Mouse (Mus musculus): Measurements from ENCODE around the gene Plekhg4.

Plekhg4 gene

DNA sequence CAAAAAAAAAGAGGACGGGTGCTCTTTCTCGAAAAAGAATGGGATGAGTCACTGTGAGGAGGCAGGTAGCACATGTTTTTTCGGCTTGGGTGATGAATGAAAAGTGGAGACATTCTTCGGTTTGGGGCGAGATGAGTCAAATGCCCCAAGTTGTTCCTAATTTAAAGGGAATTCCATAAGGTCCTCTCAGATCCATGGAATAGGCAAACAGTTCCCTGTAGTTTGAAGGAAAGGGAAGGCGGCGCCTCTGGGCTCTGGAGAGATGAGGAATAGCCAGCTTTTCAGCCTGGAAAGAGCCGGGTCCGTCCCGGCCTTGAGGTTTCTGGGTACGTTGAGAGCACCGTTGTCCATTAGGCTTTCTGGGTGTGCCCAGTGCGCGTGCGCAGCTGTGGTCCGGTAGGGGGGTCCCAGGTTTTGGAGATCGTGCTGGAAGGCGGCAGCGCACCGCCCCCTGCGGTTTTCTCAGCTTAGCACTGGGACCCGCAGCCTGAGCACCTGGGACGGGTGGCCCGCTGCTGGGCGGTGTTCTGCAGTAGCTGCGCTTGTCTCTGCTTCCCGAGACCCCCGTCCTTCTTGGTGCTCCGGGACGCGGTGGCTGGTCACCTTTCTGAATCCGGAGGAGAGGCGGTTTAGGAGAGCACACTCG, 24.5 kb upstream of the Plekhg4 start, which contains the start of gene Slc9a5:
Slc9a5 (plus strand) TSS at position 394 of the 646 bp plus-strand sequence.
- in situ Hi-C loops (cut with MboI, MseI): loop anchor here (25.0 kb wide), 1 partner anchor 714 kb away; the partner anchor contains the start of gene Nfatc3

DNA sequence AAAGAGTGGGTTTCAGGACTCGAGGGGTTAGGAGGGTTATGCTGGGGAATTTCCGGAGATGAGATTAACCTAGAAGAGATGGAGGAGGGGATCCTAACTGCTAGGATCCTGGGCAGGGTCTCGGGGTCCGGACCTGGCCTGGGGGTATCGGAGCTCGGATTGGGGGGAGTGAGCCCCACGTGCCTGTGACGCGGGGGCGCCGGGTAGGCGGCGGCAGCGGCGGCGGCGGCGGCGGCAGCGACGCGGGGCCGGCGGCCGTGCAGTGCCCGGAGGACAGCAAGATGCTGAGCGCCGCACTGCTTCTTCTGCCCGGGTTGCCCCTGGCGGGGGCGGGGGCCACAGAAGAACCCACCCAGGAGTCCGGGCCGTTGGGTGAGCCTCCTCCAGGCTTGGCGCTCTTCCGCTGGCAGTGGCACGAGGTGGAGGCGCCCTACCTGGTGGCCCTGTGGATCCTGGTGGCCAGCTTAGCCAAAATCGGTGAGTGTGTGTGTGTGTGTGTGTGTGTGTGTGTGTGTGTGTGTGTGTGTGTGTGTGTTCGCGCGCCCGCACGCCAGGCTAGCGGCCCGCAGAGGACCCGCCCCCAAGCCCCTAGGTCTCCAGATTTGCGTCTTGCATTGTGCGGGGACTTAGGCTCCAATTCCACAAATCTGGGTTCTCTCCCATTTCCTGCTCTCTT, 23.8 kb upstream of the Plekhg4 start:
- in situ Hi-C loops (cut with MboI, MseI): loop anchor here (25.0 kb wide), 1 partner anchor 713 kb away; the partner anchor contains the start of gene Nfatc3

DNA sequence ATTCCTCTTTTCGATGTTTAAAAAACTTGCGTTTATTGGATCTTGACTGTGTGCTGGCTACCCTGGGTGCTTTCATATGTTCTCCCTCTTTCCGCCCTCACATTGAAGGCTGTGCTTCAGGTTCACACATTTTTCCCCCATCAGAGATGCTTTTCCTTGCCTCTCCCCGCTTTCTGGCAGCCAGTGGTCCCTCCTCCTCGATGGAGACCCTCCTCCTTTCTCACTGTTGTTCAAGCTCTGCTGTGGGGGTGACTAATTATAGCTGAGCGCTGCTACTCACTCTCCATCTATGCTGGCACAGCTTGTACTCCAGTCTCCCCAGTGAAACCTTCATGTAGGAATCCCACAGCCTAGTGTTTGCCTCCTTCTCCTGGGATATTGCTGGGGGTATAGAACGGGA, 22.9 kb upstream of the Plekhg4 start:
- in situ Hi-C loops (cut with MboI, MseI): no loop called here

DNA sequence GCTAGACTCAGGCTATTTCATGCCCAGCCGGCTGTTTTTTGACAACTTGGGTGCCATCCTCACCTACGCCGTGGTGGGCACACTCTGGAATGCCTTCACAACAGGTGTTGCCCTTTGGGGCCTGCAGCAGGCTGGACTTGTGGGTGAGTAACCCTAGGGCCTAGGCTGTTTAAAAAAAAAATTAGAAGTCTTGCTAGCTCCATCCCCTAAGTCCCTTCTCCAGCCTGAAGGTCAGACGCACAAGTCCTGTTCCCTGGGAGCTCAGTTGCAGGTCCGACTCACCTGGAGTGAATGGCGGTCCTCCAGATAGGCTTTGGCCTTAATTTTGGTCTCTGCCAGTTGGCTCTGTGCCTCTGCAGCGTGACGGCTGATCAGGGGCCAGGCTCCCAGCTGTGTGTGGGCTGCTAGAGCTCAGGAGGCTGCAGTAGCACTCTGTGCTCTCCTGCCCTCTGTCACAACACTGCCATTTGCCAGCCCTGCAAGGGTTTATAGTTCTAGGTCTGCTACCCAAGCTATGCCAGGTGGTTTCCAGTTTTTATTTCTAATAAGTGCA, 19.4 kb upstream of the Plekhg4 start:
- in situ Hi-C loops (cut with MboI, MseI): no loop called here

DNA sequence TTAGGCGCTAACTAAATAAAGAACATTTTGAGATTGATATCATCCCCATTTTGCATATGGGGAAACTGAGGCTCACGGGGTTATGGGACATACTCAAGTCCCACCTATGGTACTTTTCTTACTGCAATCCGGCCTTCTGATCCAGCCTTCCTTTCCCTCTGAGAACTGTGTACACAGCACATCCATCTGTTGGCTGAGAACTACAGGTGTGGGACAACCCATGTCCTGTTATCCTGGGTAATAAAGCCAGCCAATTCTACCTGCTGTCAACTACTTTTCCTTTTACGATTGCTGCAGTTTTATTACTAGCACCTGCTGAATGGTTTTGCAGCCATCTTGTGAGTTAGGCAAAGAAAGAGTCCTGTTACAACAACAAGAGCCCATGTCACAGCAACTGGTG, 18.5 kb upstream of the Plekhg4 start:
- in situ Hi-C loops (cut with MboI, MseI): no loop called here

DNA sequence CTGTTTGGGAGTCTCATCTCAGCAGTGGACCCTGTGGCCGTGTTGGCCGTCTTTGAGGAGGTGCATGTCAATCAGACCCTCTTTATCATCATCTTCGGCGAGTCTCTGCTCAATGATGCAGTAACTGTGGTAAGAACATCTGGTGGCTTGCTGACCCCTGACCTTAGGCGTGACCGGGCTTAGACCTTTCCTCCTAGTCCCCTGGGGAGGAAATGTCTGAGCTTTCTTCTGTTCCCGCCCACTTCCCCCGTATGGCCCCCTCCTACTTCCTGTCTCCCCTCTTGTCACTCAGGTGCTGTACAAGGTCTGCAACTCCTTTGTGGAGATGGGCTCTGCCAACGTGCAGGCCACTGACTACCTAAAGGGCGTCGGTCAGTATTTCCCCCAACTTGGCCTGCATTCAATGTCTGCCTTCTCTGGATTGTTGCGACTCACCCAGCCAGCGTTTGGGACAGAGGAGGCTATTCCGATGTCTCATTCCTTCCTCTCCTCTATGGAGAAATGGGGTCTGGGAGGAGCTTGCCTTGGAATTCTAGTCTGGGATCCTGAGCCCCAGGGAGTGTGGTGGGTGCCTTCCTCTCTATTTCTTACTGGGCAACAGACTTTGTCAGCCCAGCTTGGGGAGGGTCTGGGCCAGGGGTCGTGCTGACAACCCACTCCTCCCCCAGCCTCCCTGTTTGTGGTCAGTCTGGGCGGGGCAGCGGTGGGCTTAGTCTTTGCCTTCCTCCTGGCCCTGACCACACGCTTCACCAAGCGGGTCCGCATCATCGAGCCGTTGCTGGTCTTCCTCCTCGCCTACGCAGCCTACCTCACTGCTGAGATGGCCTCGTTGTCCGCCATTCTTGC, 17.7 kb upstream of the Plekhg4 start:
- in situ Hi-C loops (cut with MboI, MseI): no loop called here

DNA sequence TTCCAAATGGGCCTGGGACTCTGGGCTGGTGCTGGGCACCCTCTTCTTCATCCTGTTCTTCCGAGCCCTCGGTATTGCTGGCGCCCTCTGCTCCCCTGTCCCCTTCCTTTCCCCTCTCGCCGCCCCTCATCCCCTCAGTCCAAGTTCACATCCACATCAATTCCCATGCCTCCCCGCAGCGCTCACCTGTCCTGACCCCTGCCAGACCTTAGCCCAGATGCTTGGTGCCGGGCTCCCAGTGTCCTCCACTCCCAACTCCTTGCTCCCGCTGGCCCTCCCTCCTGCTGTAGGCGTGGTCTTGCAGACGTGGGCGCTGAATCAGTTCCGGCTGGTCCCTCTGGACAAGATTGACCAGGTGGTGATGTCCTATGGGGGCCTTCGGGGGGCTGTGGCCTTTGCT, 16.4 kb upstream of the Plekhg4 start:
- in situ Hi-C loops (cut with MboI, MseI): no loop called here

DNA sequence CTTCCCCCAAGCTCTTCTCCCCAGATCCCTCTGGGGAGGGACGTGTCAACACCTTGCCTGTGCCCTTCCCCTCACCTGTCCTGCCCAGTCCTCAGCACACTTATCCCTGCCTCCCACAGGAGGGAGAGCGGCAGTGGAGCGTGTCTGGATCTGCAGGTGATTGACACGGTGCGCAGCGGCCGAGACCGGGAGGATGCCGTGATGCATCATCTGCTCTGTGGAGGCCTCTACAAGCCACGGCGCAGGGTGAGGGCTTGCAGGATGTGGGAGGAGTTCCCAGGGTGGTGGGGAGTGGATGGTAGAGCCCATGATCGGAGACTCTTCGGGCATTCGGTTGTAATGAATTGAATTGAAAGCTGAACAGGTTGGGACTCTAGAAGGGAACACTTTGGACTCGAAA, 13.9 kb upstream of the Plekhg4 start:
- in situ Hi-C loops (cut with MboI, MseI): no loop called here

DNA sequence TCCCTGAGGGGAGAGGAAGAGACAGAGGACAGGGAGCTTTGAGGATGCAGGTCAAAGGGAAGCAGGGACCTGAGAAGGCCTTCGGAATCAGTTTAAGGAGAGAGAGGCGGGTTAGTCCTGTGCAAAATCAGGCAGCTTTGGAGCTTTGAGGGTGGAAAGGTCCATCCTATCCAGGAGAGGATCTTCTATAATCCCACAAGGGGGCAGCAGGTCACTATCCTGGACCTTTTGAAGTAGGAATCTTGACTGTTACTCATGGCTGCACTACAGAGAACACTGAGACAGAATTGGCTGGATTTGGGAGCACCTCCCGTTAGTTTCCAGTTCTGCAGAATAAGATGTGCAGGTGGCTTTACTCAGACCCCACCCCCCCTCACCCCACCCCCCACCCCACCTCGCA, 13.4 kb upstream of the Plekhg4 start:
- in situ Hi-C loops (cut with MboI, MseI): no loop called here

DNA sequence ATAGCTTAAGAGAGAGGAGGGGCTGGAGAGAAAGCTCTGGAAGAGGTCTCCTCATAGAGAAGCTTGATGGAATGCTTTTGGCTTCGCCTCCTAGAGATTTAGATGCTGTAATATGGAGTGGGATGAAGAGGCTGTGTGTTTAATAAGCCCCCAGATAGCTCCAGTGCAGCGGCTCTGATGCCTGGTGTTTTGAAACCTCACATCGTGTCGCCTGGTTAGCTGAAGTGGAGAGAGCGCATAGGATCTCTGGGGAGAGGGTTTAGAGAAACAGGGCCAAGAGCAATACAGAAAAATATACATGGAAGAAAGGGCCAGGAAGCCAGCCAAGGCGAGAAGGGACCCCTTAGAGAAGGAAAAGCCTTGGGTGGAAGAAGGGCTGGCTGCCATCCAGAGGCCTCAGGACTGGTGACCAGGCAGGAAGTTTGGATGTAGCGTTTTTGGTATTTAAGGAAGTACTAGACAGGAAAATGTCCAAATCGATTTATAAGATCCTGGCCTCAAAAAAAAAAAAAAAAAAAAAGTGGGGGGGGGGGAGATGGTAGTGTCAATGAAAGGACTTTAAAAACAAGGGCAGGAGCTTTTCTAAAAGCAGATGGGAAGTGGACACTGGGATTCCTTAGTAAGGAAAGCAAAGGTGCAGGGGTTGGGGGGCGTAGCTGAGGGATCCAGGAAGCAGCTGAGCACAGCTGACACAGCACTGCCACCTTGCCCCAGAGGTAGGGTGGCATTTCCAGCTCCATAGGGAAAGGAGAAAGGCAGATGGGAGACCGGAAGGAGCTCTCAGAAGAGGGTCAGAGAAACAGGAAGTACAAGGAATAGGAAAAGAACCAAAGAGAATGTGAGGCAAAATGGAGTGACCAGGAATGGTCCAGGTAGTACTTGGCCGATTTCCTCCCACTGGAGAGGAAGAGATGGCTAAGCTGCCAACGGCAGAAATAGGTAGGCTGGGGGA, 11.0 kb upstream of the Plekhg4 start:
- in situ Hi-C loops (cut with MboI, MseI): no loop called here

DNA sequence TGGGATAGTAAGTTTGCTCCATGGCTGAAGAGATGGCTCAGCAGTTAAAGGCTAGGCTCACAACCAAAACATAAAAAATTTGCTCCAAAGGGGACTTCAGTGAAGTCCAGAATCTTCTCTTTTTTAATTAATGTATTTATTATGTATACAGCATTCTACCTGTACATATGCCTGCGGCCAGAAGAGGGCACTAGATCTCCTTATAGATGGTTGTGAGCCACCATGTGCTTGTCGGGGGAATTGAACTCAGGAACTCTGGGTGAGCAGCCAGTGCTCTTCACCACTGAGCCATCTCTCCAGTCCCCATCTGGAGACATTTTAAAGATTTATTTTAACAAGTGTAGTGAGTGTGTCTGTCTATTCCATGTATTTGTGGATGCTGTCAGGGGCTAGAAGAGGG, 6.0 kb upstream of the Plekhg4 start:
- in situ Hi-C loops (cut with MboI, MseI): no loop called here

DNA sequence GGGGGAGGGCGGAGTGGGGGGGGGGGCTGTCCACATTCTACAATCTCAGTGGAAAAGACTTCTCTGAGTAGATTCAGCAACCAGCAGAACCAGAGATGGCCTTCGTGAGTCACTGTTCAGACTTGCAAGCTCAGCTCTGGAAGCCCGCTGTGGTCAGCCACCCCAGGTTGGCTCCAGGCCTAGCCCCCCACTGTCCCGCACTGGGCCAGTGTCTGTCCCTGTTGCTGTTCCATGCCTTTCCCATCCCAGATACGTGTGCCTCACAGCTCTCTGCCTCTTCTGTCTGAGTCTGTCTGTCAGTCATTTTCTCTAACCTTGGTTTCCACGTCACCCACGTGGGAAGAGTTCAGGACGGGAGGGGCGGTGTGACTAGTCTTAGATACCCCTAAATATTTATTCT, 601 bp upstream of the Plekhg4 start:
- in situ Hi-C loops (cut with MboI, MseI): no loop called here

DNA sequence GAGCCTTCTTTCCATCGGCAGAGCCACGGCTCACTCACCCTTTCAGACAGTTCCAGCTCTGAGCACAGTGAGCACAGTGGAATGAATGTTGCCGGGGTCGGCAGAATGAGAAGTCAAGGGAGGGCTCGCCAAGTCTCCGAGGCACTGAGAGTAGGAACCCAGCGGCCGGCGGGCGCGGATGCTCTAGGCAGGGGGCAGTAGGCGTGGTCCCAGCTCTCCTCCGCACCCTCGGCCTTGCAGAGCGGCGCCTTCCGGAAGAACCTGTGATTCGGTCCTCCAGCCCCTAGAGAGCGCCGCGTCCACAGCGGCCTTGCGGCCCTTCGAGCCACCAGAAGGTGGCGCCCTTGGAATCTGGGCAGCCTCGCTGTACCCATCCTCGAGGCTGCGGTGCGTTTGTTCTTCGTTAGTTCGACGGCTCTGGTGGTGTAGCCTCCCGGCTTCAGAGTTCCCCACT, 1.5 kb downstream of the Plekhg4 start:
- in situ Hi-C loops (cut with MboI, MseI): no loop called here

DNA sequence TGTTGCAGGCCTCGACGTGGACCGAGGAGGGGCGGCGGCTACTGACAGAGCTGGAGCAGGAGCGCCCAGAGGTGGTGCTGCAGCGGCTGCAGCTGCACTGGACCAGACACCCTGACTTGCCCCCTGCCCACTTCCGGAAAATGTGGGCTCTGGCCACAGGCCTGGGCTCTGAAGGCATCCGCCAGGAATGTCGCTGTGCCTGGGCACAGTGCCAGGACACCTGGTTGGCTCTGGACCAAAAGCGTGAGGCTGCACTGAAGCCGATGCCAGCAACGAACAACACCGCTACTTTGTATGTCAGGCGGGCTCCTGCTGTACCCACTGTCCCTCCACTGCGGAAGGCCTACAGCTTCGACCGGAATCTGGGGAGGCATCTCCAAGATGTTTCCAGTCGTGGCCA, 5.6 kb downstream of the Plekhg4 start:
- in situ Hi-C loops (cut with MboI, MseI): no loop called here

DNA sequence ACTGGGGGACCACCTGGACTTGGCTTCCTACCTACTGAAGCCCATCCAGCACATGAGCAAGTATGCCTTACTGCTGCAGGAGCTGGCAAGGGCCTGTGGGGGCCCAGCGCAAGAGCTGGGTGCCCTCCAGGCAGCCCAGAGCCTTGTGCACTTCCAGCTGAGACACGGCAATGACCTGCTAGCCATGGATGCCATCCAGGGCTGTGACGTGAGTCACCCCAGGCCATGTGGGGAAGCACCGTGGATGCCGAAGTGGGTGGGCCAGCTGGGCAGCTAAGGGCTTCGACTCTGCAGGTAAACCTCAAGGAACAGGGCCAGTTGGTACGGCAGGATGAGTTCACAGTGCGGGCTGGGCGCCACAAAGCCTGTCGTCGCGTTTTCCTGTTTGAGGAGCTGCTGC, 7.2 kb downstream of the Plekhg4 start:
- in situ Hi-C loops (cut with MboI, MseI): no loop called here

DNA sequence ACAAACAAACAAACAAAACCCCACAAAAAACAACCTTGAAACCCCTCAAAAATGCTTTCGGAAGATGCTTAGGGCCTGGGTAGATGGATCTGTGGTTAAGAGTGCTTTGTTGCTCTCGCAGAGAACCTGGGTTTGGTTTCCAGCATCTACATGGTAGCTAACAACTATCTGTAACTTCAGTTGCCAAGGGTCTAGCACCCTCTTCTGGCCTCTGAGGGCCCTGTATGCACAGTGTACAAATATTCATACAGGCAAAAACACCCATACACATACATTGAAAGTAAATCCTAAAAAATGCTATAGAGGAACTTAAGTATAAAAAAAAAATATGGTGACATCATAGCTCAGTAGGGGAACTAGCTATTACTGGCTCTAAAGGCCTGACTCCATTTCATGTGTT, 11.0 kb downstream of the Plekhg4 start:
- in situ Hi-C loops (cut with MboI, MseI): no loop called here

DNA sequence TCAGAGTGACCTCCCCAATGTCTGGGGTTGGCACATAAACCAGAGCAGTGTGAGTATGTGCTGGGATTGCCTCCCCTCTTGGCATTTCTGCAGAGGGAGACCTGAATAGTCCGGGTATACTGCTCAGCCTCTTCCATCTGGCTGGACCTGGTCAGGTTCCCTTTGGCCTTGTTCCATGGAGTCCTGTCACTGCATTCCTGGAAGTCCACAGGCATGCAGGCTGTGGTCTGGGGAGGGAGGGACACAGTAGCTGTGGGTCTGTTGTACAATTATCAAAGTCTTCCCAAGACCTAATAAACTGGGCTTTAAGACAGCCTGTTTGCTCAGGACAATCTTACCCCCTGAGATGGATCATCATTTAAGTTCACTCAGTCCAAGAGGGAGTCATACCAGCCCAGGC, 14.1 kb downstream of the Plekhg4 start:
- in situ Hi-C loops (cut with MboI, MseI): no loop called here

DNA sequence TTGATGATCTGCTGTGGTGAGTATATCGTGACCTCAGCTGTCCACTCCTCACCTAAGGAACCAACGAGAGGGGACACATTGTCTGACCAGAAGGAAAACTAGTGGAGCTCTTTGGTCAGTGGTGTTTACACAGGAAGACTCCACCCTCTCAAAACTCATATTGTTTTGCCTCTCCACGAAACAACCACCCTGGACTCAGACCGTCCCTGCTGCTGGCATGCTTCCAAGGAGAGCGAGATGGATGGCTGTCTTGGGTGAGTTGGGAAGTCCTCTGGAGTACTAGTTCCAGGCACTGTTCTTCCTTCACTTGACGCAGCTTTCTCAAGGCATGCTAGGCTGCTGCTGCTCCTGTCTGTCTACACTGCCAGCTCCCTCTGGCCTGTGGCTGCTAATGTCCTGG, 16.0 kb downstream of the Plekhg4 start:
- in situ Hi-C loops (cut with MboI, MseI): no loop called here

DNA sequence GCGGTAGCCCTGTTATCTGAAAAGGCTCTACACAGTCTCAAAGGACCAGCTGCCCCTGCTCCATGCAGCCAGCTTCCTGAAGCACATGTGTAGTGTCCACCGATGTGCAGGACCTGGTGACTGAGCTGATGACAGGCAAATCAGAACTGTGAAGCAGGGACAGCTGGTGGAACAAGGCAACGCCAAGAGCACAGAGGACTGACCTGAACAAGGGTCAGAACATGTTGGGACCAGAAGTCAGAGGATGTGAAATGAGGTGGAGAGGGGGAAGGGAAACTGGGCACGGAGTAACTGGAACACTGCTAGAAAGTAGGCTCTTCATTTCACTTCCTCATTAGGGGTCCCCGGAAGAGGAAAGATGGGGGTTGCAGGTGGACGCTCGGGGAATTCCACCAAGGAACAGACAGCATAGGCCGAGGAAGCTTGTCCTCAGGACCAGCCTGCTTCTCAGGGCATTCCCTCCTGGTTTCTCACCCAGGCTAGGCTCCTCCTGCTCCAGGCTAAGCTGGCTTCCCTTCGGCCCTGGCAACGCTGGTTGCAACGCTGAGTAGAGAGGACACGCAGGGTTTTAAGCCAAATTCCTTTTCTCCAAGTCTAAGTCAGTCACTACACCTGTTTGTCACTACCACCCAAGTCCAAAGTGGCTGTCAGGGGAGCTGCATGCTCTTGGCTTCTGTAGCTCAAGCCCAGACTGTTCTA, 20.2 kb downstream of the Plekhg4 start:
- in situ Hi-C loops (cut with MboI, MseI): no loop called here

DNA sequence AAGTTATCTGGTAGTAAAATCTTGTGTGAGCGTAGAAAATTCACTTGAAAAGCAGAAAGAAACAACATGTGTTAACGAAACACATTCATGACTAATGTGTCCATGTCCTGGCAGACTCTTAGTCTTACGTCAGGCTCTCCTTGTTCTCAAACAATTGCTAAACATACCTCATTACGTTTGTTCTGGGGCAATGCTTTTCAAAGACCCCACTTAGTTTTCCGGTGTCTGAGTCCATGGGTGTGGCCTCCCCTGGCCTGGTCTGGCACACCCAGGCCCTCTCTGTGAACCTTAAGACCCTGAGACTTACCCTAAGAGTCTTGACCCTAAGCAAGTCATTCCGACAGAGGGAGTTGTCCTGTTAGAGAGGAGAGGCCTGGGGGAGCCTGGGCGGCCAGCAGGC, 20.8 kb downstream of the Plekhg4 start:
- in situ Hi-C loops (cut with MboI, MseI): no loop called here
